ENCODE assay signal across 8 mouse cellular contexts in genomic region chr6:32588056-32588671, GRCm38 (mm10). TPM values are rescaled to one million over a fixed set of nuclear protein-coding genes. Genes with fewer than 3 reads are reported as not detected.
A peak's percentile ranks its signal among the peaks of the same experiment; 100 is the strongest.
DNase-seq lines count a peak whose midpoint lies in the region; ATAC-seq lines count a peak whose summit lies in the region.

Gene Plxna4 (minus strand): TSS chr6:32588192.

- H3K27me3 ChIP-seq in hindbrain, embryonic 12.5 days = peaks cover 41% of the 10 kb centered on the region

- no peaks in the 10 kb centered on the region for H3K36me3 ChIP-seq in hindbrain, embryonic 12.5 days

- peak within 1 kb of the TSS; percentile 90 for H3K4me2 ChIP-seq in hindbrain, embryonic 12.5 days (replicated peaks)

- H3K9me3 ChIP-seq in hindbrain, embryonic 12.5 days (replicated peaks) = no peaks in the 10 kb centered on the region

- peak within 1 kb of the TSS; percentile 95 for H3K9ac ChIP-seq in hindbrain, embryonic 12.5 days

- H3K27ac ChIP-seq in hindbrain, embryonic 12.5 days = peak within 1 kb of the TSS; percentile 93

- peak within 1 kb of the TSS; percentile 89 for H3K4me3 ChIP-seq in hindbrain, embryonic 12.5 days

- H3K4me1 ChIP-seq in hindbrain, embryonic 12.5 days = peaks cover 42% of the 10 kb centered on the region

- DNase-seq in ZHBTc4 (ENCODE audit: low read depth, low spot score) = peak; percentile 74
- peak; percentile 73 to 78 for DNase-seq in cerebellum, postnatal 10 days
- DNase-seq in frontal cortex, postnatal 25 days (ENCODE audit: low spot score in 2 of 2) = peak; percentile 56 to 57
- peak; percentile 81 to 84 for DNase-seq in layer of hippocampus, postnatal 36 days
- DNase-seq in lung, postnatal 10 days = peak; percentile 88
- peak; percentile 84 for DNase-seq in right cerebral cortex, adult 18-20 months
- DNase-seq in spleen, adult 18-20 months = no peak

- 2% methylated on average over 9 of the region's 55 CpGs for WGBS in hindbrain, embryonic 12.5 days

- peak; percentile 68 for ATAC-seq in hindbrain, embryonic 12.5 days (ENCODE audit: low FRiP score)

RNA-seq across cellular contexts. Expression of gene Plxna4, which starts in this region (rescaled TPM):
- 11.0 and 11.8 TPM in 2 replicates for polyA plus RNA-seq in hindbrain, embryonic 12.5 days (2016; fragmentation: Nextera tagmentation; extraction: Ambion mirVana)
- 100 to 1,000 TPM; 115 to 134 TPM for total RNA-seq in layer of hippocampus, postnatal 36 days (2021)

Comparison
In these comparisons a context has a peak if more than half of its experiments do, and no peak if none do; other contexts are left out.
1. DNase-seq: peak in ZHBTc4 (single experiment), cerebellum, postnatal 10 days (2 of 2), frontal cortex, postnatal 25 days (2 of 2), layer of hippocampus, postnatal 36 days (2 of 2), lung, postnatal 10 days (single experiment) and right cerebral cortex, adult 18-20 months (single experiment); none in spleen, adult 18-20 months (0 of 2).